Mouse (Mus musculus): ENCODE measurements at regions not wholly inside any gene's neighbourhood (a gene's known extent, or its start where the extent isn't known, plus 50 kb on each side); places are given as distances from the start of the nearest gene placed in this dataset.

DNA sequence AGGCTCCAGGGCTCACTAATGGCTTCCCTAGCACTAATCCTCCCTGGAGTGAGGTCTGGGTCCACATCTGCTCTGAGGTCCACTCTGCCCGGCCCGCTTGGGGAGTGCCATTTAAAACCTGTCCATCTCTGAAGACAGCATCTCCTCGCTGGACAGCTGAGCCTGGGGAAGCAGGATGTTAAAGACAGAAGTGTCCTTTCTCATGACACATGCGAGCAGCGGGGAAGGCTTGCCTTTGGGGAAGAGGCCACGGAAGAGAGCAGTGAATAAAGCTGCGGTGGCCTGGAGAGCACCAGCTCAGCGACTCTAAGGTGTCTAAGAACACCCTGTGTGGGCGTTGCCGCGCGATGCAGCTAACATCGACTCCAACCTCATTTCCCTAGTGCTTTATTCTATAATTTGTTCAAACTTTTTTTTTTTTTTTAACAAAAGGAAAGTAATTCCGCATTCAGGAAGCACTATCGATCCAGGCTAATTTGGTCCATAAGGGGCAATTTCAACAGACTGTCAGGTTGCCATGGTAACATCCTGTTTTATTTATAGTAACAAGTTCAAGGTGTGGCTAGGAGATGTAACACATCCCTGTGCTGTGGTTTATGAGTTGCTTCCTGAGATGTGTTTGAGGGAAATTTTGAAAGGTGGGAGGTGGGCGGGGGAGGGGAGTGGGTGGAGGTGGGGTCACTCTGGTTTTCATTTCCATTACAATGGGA, 120.0 kb downstream of the Cartpt start:
- no peak for DNase-seq

GRCm38 (mm10) chr13:99778747-99779146, 122.1 kb downstream of the Cartpt start:
- no peak for DNase-seq

DNA sequence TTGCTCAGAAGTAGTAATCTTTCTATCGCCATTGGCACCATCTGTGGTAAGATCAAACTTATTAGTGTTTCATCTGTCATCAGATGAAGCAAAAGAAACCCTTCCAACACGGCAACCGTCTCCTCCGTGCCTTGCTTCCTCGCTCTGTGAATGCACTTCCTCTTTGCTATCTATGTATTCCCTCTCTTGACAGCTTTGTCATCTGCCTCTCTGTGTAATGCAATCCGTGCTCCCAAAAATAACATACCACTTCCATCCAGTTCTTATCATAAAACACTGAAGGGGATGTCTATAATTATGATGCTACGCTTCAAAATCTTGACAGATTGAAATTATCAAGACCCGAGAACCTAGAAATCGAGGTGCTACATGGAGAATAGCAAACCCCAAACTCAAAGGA, 123.2 kb downstream of the Cartpt start:
- DNase-seq, result no peak

DNA sequence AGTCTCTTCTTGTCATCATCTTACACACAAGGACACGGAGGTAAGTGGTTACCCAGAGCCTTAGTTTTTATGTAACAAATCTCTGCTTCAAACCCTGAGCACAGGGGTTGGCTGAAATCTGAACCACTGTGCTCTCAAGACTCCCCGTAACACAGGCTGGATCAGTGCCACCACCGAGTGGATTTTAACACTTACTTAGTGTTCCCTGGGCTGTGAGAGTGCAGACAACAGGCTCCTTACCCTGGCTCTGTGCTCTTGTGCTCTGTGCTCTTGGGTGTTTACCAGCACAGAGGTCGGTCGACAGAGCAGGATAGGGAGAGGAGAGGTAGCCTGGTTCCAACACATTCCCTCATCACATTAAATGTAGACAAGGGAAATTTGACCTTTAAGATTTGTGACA, 134.9 kb downstream of the Cartpt start:
- DNase-seq, result no peak

DNA sequence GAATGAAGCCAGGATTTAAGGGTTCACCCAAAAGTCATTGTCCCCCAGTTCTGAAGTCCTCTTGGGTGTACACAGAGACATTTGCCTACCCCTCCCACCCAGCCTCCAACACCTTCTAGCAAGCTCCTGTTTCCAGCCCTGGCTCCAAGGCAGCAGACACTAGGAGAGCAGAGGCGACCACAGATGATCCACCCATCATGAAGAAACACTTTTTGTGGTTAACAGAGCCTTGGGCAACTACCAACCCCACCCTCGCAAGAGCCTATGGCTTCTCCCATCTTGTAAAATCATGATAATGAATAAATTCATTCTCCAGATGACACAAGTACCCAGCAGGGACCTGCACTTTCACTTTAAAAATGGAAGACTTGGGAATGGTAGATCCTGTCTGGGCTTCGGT, 136.1 kb downstream of the Cartpt start:
- DNase-seq, result no peak

- DNase-seq, result no peak
These were observed 136.7 kb downstream of the Cartpt start for GRCm38 (mm10) chr13:99764097-99764714.

DNA sequence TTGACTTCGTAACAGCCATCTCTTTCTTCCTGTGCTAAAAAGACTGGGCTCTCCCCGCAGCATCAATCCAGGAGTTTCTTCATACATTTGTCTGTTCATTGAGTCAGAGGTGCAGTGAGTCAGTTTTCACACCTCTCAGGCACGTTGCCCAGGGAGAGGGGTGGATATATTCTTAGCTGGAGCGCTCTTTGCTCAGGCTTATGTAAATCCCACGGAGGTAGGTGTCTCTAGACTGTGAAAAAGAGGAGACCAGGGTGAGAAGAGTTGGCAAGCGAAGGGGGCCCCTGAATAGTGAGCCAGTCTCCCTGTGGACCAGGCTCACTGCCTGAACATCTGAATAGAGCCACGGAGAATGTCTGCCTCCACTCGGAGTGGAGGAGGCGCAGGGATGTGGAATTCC, 139.0 kb downstream of the Cartpt start:
- peak; percentile 67 for DNase-seq

DNA sequence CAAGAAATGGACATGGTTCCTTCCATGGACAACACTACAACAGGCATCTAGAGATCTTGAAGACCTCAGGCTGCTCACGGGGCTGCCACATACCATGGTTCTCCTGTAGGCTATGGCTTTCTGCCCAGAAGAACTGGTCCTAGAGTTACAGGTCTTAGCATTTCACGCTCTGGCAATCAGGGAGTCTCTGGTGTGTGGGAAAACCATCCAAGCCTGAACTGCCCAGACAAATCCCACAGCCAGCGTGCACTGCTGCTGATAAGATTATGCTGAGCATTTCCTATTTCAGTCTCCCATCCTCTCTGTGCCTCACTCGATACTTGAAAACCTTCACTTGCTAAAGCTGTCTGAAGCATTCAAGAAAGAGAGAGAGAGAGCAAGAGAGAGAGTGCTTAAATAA, 139.5 kb downstream of the Cartpt start:
- no peak for DNase-seq

DNA sequence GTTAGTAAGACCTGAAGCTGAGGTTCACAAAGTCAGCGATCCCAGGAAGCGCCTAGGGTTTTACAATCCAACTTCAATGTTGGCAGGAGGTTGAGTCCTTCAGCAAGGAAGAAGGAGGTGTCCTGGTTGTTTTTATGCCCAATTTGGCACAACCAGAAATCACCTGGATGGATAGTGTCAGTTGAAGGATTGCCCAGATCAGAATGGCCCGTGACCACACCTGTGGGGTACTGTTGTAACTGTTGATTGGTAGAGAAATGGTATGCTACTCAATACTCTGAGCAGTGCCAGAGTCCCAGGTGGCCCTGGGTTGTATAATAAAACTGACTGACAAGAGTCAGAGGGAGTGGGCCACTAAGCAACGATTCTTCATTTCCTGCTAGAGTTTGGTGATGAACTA, 140.2 kb downstream of the Cartpt start:
- no peak for DNase-seq

- no peak for DNase-seq
These were observed 141.4 kb downstream of the Cartpt start for GRCm38 (mm10) chr13:99759256-99760044.

- DNase-seq, result no peak
These were observed 146.2 kb downstream of the Cartpt start for GRCm38 (mm10) chr13:99754701-99755100.

- DNase-seq, result no peak
These were observed 146.6 kb downstream of the Cartpt start for GRCm38 (mm10) chr13:99754251-99754652.

- no peak for DNase-seq
These were observed 147.4 kb downstream of the Cartpt start for GRCm38 (mm10) chr13:99753526-99753925.

DNA sequence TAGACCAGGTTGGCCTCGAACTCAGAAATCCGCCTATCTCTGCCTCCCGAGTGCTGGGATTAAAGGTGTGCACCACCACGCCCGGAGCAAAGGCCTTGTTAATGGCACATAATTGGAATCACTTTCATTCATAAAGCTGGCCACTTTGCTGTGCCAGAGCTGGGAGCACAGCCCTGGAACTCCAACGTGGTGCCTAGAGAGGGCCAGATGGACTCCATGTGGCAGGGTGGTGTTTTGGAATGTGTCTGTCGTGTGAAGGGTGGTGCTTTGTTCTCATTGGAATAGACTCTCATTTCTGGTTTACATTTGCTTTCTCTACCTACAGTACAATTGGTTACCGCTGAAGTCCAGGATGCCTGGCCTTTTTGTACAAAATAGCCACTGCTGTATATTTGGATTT, 150.2 kb downstream of the Cartpt start:
- no peak for DNase-seq

DNA sequence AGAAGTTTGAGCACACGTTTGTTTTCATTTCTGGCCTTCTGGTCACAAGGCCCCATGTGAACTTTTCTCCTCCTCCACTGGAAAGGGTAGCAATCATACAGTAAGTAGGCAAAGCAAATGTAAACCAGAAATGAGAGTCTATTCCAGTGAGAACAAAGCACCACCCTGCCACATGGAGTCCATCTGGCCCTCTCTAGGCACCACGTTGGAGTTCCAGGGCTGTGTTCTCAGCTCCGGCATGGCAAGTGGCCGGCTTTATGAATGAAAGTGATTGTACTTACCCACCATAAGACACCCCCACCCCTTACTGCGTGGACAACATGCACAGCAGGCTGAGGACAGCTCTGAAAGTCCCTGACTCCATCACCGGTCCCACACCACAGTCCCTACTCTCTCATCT, 151.5 kb downstream of the Cartpt start:
- no peak for DNase-seq

DNA sequence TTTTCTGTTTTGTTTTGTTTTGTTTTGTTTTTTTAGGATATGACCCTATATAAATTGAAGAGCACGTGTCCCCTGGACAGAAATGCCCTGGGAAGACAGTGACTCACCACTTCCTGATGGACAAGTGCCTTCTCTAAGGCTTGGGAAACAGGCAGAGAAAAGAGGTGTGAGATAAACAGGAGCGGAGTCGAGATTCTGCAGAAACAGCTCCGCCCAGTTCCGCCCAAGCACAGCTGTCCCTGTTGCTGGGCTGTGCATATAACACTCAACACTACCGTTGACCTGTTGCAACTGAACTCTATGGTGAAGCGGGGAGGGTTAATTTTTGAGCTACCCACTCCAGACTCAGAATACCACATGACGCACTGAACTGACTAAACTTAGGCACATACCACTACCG, 152.8 kb downstream of the Cartpt start:
- DNase-seq, result no peak

DNA sequence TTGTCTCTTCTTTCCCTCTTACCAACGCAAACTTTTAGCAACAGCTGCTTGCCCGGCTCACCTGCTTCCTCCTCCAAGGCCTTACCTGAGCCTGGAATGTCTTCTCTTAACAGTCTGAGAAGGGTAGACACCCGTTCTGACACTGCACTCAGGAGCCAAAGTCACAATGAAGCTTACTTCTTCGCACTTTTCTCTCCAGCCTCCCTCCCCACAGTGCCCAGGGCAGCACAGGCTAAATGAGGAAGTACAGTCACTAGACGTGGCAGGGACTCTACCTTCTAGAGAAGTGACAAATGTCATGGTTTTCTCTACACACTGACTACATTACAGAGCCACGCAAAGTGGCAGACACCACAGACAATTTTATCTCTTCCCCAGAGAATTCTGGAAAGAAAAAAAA, 155.4 kb downstream of the Cartpt start:
- DNase-seq, result no peak

GRCm38 (mm10) chr13:99744790-99745120, 156.1 kb downstream of the Cartpt start:
- DNase-seq, result no peak

- DNase-seq, result no peak
These were observed 156.7 kb downstream of the Cartpt start for GRCm38 (mm10) chr13:99743952-99744789.

GRCm38 (mm10) chr13:99742507-99742906, 158.4 kb downstream of the Cartpt start:
- no peak for DNase-seq

- DNase-seq, result no peak
These were observed 158.9 kb downstream of the Cartpt start for GRCm38 (mm10) chr13:99741981-99742380.

DNA sequence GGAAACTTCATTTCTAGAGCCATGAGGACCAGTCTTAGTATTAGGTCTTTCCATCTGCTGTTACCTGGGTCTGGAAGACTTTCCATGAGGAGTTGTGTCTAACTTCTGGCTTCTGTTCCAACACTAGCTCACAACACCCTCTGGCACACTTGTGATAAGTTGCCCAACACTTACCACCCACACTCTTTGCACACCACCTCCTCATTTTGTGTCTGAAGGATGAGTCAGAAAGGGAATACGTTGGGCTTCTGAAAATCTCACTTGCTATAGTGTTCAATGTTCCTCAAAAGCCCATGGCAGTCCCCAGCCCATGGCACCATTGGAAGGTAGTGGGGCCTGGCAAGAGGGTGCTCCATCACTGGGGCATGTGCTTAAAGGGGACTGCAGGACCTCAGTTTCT, 161.5 kb downstream of the Cartpt start:
- DNase-seq, result no peak

- no peak for DNase-seq
These were observed 163.6 kb downstream of the Cartpt start for GRCm38 (mm10) chr13:99737271-99737670.
